Mouse (Mus musculus): ENCODE measurements around the gene Gpbar1.

Gene Gpbar1

GRCm38 (mm10) chr1:74275015-74275414, 3.3 kb upstream of the Gpbar1 start:
- in situ Hi-C loops (cut with MboI; ENCODE audit: unreplicated experiment in 2 of 2) = no loop called here

- in situ Hi-C loops (cut with MboI; ENCODE audit: unreplicated experiment in 2 of 2) = no loop called here
Measured at GRCm38 (mm10) chr1:74277041-74277440, 1.3 kb upstream of the Gpbar1 start.

GRCm38 (mm10) chr1:74277883-74278537, 340 bp upstream of the Gpbar1 start:
- in situ Hi-C loops (cut with MboI; ENCODE audit: unreplicated experiment in 2 of 2) = no loop called here

DNA sequence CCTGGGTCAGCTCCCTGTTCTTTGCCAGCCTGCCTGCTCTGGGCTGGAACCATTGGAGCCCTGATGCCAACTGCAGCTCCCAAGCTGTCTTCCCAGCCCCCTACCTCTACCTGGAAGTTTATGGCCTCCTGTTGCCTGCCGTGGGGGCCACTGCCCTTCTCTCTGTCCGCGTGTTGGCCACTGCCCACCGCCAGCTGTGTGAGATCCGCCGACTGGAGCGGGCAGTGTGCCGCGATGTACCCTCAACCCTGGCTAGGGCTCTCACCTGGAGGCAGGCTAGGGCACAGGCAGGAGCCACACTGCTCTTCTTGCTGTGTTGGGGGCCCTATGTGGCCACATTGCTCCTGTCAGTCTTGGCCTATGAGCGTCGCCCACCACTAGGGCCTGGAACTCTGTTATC, 638 bp downstream of the Gpbar1 start:
- in situ Hi-C loops (cut with MboI; ENCODE audit: unreplicated experiment in 2 of 2) = no loop called here

DNA sequence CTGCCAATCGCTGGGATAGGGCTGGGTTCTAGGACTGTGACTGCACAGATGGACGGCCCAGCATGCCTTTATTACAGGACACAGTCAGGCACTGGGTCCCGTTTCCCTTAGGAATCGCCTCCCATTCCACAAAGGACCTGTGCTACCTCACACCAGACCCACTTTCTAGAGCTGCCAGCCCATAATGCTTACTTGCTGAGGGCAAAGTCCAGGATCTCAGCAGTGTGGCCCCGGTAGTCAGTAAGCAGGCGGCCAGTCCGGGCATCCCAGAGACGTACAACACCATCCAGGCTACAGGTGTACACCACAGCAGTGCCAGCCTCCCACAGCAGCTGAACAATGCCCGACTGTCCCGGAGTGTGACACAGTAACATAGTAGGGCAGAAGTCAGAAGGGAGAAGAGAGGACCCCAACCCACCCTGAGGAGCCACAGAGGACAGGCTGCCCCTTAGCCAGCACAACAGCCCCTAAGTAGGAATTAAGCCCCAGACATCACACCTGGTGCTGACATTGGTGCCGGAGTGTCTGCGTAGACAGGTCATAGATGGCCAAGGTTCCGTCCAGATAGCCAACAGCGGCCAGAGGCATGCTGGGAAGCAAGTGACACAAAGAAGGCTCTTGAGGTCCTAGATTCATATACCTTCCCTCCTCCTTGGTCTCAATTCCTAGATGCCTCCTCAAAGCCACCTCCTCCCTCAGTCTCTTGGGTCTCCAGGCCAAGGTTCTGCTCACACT, 2.4 kb downstream of the Gpbar1 start:
- in situ Hi-C loops (cut with MboI; ENCODE audit: unreplicated experiment in 2 of 2) = loop anchor here (5.0 to 10.0 kb wide), 2 partner anchors 38 to 76 kb away; no protein-coding TSS in a partner anchor

- in situ Hi-C loops (cut with MboI; ENCODE audit: unreplicated experiment in 2 of 2) = loop anchor here (5.0 to 10.0 kb wide), 2 partner anchors 39 to 77 kb away; no protein-coding TSS in a partner anchor
Measured at GRCm38 (mm10) chr1:74281372-74281771, 3.0 kb downstream of the Gpbar1 start.

DNA sequence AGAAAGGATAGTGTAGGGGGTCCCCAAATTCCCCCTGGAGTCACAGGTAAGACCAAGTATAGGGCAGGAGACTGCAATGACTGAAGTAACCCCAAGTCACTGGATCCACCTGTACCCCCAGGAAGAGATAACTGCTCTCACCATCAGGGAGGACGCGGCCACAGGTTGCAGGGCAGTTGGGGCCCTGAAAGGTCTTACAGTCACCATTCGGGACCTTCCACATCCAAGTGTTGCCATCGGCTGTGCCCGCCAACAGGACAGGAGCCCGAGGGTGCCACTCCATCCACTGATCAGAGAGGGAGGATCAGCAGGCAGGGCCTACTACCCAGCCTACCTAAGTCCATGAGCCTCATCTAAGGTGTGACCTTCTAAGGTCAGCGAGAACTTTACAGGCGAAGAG, 3.5 kb downstream of the Gpbar1 start:
- in situ Hi-C loops (cut with MboI; ENCODE audit: unreplicated experiment in 2 of 2) = loop anchor here (5.0 to 10.0 kb wide), 2 partner anchors 40 to 77 kb away; no protein-coding TSS in a partner anchor

DNA sequence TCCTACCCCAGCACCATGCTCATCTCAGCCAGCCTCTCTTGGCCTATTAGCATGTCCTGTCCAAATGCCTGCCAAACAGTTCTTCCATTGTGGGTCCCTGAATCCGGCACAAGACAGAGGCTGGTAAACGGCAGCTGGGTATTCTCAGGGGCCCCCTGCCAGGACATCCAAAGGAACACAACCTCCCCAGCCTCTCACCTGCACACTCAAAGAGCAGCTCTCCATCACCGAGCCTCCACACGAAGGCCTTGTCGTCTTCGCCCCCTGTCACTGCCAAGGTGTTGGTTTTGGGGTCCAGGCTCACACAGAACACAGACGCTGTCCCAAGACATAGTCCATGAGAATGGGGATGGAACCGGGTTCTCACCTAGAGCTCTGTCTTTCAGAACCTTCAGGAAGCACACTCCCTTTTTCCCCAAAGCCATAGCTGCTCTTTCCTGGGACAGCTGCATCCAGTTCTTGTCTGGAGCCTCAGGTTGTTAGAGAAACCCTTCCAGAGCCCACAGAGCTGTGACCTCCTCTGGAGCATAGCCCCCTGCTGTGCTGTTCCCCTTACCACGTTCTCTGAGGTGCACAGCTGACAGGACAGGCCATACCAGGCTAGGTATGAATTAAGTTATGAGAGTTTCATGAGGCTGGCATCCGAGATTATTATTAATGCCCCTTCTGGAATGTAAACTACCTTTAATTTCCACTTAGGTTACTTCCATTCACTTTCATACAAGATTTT, 4.7 kb downstream of the Gpbar1 start:
- in situ Hi-C loops (cut with MboI; ENCODE audit: unreplicated experiment in 2 of 2) = loop anchor here (5.0 to 10.0 kb wide), 2 partner anchors 41 to 78 kb away; no protein-coding TSS in a partner anchor

DNA sequence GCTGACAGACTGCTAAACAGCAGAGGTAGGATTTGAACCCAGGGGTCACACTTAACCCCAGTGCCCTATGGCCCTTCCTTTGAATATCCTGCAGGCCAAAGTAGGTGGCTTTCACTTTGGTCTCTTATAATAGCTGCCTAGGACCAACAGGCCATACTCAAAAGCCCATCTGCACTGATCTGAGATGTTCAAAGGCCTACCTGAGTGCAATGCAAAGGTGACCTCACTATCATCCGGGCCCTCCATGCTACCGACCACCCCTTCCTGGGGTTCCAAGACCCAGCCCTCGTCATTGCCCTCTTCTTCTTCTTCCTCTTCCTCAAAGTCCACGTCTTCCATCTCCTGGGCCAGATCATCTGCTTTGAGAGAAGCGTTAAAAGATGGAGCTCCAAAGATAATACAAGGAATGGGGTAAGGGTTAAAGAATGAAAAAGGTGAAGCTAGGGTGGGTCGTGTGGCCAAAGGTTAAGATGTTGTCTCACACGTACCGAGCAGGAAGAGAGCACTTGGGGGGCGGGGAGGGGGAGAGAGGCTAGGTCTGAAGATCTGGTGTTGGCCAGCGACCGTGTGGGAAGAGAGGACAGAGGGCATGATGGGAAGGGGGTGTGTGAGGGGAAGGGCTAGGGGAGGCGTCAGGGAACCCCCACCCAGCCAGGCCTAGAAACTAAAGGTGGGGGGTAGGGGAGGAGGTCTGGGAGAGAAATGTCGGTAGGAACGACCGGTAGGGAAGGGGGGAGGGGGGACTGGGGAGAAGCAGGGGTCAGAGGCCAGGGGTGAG, 5.5 kb downstream of the Gpbar1 start:
- in situ Hi-C loops (cut with MboI; ENCODE audit: unreplicated experiment in 2 of 2) = loop anchor here (5.0 to 10.0 kb wide), 2 partner anchors 42 to 79 kb away; no protein-coding TSS in a partner anchor

DNA sequence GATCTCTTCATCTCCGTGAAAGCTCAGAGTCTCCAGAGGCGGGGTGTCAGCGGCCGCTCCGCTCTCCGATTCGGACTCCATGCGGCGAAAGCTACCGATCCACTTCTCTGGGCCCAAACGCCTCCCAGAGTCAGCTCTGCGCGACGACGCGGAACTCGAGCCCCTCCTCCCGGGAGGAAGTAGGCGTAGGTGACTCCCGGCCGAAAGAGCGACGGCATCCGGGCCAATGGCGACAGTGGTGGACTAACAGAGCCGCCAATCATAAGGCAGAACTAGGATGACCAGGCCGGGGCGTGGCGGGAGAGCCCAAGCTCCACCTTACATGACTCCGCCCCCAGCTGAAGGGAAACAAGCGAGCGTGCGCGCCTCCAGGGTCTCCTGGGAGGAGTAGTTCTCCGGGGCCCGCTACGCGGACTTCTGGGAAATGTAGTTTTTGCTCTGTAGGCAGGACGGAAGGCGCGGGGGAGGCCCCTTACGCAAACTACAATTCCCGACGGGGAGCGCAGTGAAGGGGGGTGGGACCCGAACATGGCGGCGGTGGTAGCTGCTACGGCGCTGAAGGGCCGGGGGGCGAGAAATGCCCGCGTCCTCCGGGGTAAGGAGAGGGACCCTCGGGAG, 6.3 kb downstream of the Gpbar1 start, which contains the start of the genes Aamp and Pnkd:
TSS of gene Aamp (minus strand) at position 196 of the 618 bp plus-strand sequence.
TSS of gene Pnkd (plus strand) at position 388 of the 618 bp plus-strand sequence.
- in situ Hi-C loops (cut with MboI; ENCODE audit: unreplicated experiment in 2 of 2) = loop anchor here (5.0 to 10.0 kb wide), 3 partner anchors 42 to 108 kb away; partner anchors contain the start of gene Ctdsp1 (in 1 of the 2)

GRCm38 (mm10) chr1:74285212-74286010, 7.1 kb downstream of the Gpbar1 start:
- in situ Hi-C loops (cut with MboI; ENCODE audit: unreplicated experiment in 2 of 2) = loop anchor here (5.0 to 10.0 kb wide), 2 partner anchors 81 to 107 kb away; partner anchors contain the start of gene Ctdsp1 (in 1 of the 2)

DNA sequence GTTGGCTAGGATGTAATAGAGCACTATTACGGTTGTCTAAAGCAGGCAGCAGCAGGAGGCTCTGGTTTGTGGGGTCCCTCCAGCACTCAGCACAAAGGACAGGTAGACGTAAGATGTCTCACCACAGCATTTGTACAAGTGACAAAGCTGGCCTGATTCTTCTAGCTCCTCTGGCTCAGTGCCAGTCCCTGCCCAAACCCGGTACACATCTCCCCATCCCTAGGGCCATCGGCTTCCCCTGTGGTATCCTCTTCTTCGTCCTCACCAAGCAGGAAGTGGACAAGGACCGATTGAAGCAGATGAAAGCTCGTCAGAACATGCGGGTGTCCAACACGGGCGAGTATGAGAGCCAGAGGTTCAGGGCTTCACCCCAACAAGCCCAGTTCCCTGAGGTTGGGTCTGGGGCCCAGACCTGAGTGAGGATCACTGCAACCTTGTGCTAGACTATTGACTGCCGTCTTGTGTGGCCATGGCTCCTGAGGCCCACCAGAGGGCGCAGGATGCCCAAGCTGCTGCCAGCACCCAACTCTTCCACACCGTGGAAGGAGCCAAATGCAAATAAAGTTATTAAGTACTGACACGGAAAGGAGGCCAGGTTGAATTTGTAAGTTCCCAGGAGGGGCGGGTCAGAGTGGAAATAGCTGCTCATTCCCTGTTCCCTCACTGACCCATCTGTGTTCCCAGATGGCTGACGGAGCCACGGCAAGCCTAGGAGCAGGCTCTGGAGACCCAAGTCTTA, 8.7 kb downstream of the Gpbar1 start:
- in situ Hi-C loops (cut with MboI; ENCODE audit: unreplicated experiment in 2 of 2) = loop anchor here (5.0 to 10.0 kb wide), 2 partner anchors 82 to 105 kb away; partner anchors contain the start of gene Ctdsp1 (in 1 of the 2)

- in situ Hi-C loops (cut with MboI; ENCODE audit: unreplicated experiment in 2 of 2) = loop anchor here (5.0 to 10.0 kb wide), 2 partner anchors 84 to 104 kb away; partner anchors contain the start of gene Ctdsp1 (in 1 of the 2)
Measured at GRCm38 (mm10) chr1:74288327-74288726, 10.0 kb downstream of the Gpbar1 start.

GRCm38 (mm10) chr1:74289248-74289647, 10.9 kb downstream of the Gpbar1 start:
- in situ Hi-C loops (cut with MboI; ENCODE audit: unreplicated experiment in 2 of 2) = loop anchor here (5.0 to 10.0 kb wide), 2 partner anchors 84 to 103 kb away; partner anchors contain the start of gene Ctdsp1 (in 1 of the 2)

GRCm38 (mm10) chr1:74289740-74290139, 11.4 kb downstream of the Gpbar1 start:
- in situ Hi-C loops (cut with MboI; ENCODE audit: unreplicated experiment in 2 of 2) = loop anchor here (5.0 to 10.0 kb wide), 3 partner anchors 85 to 165 kb away; partner anchors contain the start of gene Ctdsp1 (in 1 of the 2)

DNA sequence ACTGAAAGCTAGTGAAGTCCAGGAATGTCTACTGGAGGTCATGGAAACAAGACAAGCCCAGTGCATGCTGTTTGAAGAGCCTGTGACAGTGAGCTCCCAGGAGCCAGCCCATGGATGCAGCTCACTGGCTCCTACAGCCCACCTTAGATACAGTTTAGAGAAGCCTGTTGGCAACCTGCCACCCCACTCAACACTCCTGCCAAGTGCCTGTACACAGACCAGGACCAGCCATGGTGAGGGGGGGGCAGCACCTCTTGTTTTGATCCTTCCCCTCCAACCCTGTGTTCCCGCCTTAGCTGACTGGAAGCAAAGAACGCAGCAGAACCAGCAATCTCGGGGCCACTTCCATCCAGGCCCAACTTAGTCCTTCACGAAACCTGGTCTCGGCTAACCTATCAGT, 11.8 kb downstream of the Gpbar1 start:
- in situ Hi-C loops (cut with MboI; ENCODE audit: unreplicated experiment in 2 of 2) = loop anchor here in 1 of 2 experiments (10.0 kb wide), 1 partner anchor 165 kb away; no protein-coding TSS in a partner anchor

GRCm38 (mm10) chr1:74292331-74293020, 14.1 kb downstream of the Gpbar1 start:
- in situ Hi-C loops (cut with MboI; ENCODE audit: unreplicated experiment in 2 of 2) = loop anchor here in 1 of 2 experiments (10.0 kb wide), 1 partner anchor 162 kb away; no protein-coding TSS in a partner anchor

All from v-Abl transformed pro-B cells (cell line).